Mouse (Mus musculus) CH12.LX (cell line): ENCODE results near the gene Gm7879.

Source experiments
- CTCF ChIP-seq, 2 experiments: IDR thresholded peaks in 1 of 2; conservative IDR thresholded peaks in 1 of 2; 2 replicates each; pipeline ENCODE4 v1.5.1; 2011 to 2012; ENCODE audit warnings: low read depth in 2 of 2, low read length in 2 of 2, improper control_type of control experiment in 1 of 2, inconsistent platforms in 1 of 2, mild to moderate bottlenecking in 1 of 2, moderate library complexity in 1 of 2
- KAT2A ChIP-seq: IDR thresholded peaks from 2 replicates; pipeline ENCODE4 v1.6.1; 2012; ENCODE audit warnings: low read length, improper control_type of control experiment, inconsistent platforms; ENCODE audit not compliant: insufficient replicate concordance
- POLR2A ChIP-seq: IDR thresholded peaks from 2 replicates; pipeline ENCODE4 v1.6.1; 2011; ENCODE audit warnings: low read depth, mild to moderate bottlenecking, improper control_type of control experiment, low read length

GRCm38 (mm10) chr5:43894113-43894512 is 18.8 kb upstream of the Gm7879 start:
- peak; percentile 58 to 96; a peak in 3 of 4 replicates for TF ChIP-seq CTCF (conservative IDR thresholded peaks at IDR 0.05 in 1 of 2, IDR thresholded peaks at IDR 0.05 in 1 of 2; ENCODE audit: low read depth in 2 of 2, low read length in 2 of 2)
- TF ChIP-seq KAT2A, result no peak
- TF ChIP-seq POLR2A, result no peak
